Mouse (Mus musculus) liver, adult 2 months (tissue): ENCODE measurements around the gene Ak9. TPM values are rescaled to one million over a fixed set of nuclear protein-coding genes. Genes with fewer than 3 reads are reported as not detected.
A peak's percentile ranks its signal among the peaks of the same experiment; 100 is the strongest.

ENCODE experiments used
- DNase-seq: peaks from one replicate; pipeline ENCODE4 v3.0.0-alpha.2; 2011; ENCODE audit warnings: low read depth, low spot score; ENCODE audit errors: extremely low read depth
- H3K27ac ChIP-seq: fragments of 200-500 bp; replicated peaks from 2 replicates; pipeline ENCODE4 v1.5.1; 2012; ENCODE audit warnings: low read depth, mild to moderate bottlenecking, control low read depth, inconsistent platforms, low read length; ENCODE audit not compliant: insufficient read depth
- H3K27me3 ChIP-seq: fragments of 200-500 bp; 2 replicates; pipeline ENCODE4 v1.6.1; 2012; ENCODE audit warnings: mild to moderate bottlenecking, moderate library complexity, low read length, inconsistent platforms; ENCODE audit not compliant: control insufficient read depth, insufficient read depth
- H3K36me3 ChIP-seq: fragments of 200-500 bp; 2 replicates; pipeline ENCODE4 v1.6.1; 2012; ENCODE audit warnings: low read length, inconsistent platforms; ENCODE audit not compliant: control insufficient read depth, insufficient read depth
- H3K4me1 ChIP-seq: fragments of 200-500 bp; 2 replicates; pipeline ENCODE4 v1.6.1; 2011; ENCODE audit warnings: low read length; ENCODE audit not compliant: control insufficient read depth, insufficient read depth
- H3K4me3 ChIP-seq: fragments of 200-500 bp; 2 replicates; pipeline ENCODE4 v1.5.1; 2011; ENCODE audit warnings: low read depth, mild to moderate bottlenecking, control low read depth, low read length, moderate library complexity; ENCODE audit not compliant: insufficient read depth
- H3K79me2 ChIP-seq: fragments of 200-500 bp; 2 replicates; pipeline ENCODE4 v1.6.1; 2012; ENCODE audit warnings: inconsistent platforms, mild to moderate bottlenecking, low read length, moderate library complexity; ENCODE audit not compliant: control insufficient read depth, insufficient read depth
- H3K9ac ChIP-seq: fragments of 200-500 bp; 2 replicates; pipeline ENCODE4 v1.6.1; 2012; ENCODE audit warnings: low read depth, mild to moderate bottlenecking, control low read depth, inconsistent platforms, low read length
- CTCF ChIP-seq: fragments of 200-500 bp; IDR thresholded peaks from 2 replicates; pipeline ENCODE4 v1.5.1; 2011; ENCODE audit warnings: low read depth, low read length, control low read depth
- POLR2A ChIP-seq: fragments of 200-500 bp; IDR thresholded peaks from 2 replicates; pipeline ENCODE4 v1.6.1; 2011; ENCODE audit warnings: low read length, control low read depth; ENCODE audit not compliant: insufficient read depth; ENCODE audit errors: extremely low read depth
- WGBS: fragments of 180-500 bp; shearing (Covaris S2); methylation state at CpG from one replicate; pipeline ENCODE4 v1.1.7; 2018; 5-methylcytosine and 5-hydroxymethylcytosine counted together
- polyA plus RNA-seq: library from polyadenylated mRNA; depleted of rRNA; stranded (reverse); fragments of >200 nt; gene quantifications from 2 replicates; pipeline ENCODE4 v1.2.3, GENCODE M21; 2012; rRNA removed
- total RNA-seq: library from RNA; depleted of rRNA; stranded (reverse); fragments of >200 nt; gene quantifications from 2 replicates; pipeline ENCODE4 v1.2.3, GENCODE M21; 2014; rRNA removed

Gene Ak9
- total RNA-seq, result not detected in 2 replicates
- not detected in 2 replicates for polyA plus RNA-seq

- H3K4me1 ChIP-seq, result peaks cover 1% of the 10 kb centered on the region; the same call in 1 of the 2 replicates
- peaks cover 3% of the 10 kb centered on the region; the same call in 1 of the 2 replicates for H3K79me2 ChIP-seq
- peak within 1 kb of the TSS; percentile 91 for H3K9ac ChIP-seq
- H3K27me3 ChIP-seq, result no peaks in the 10 kb centered on the region
- H3K4me3 ChIP-seq, result peak within 1 kb of the TSS; percentile 96
- under 1% methylated on average over 25 of the region's 25 CpGs for WGBS
- peak within 1 kb of the TSS; percentile 62 for H3K27ac ChIP-seq
- no peaks in the 10 kb centered on the region for H3K36me3 ChIP-seq
- peak; percentile 78 for DNase-seq
- TF ChIP-seq CTCF, result peak; percentile 35; the same call in 1 of the 2 replicates
- TF ChIP-seq POLR2A, result no peak
Observed at GRCm38 (mm10) chr10:41303639-41304444, at the start of gene Ak9. TSS of gene Ak9 (plus strand) at chr10:41303980.

- H3K9ac ChIP-seq, result no peak overlapping the region
- WGBS, result 70% methylated on average over 8 of the region's 8 CpGs
Observed at GRCm38 (mm10) chr10:41260243-41261006, 43.4 kb upstream of the Ak9 start.

GRCm38 (mm10) chr10:41261218-41261617 lies 42.6 kb upstream of the Ak9 start:
- Histone ChIP-seq H3K79me2 (no peaks in the 10 kb centered on the region), H3K27ac (peak overlapping the region; percentile 60), H3K4me1 (peaks cover 4% of the 10 kb centered on the region), H3K36me3 (peaks cover 3% of the 10 kb centered on the region), H3K27me3 (no peaks in the 10 kb centered on the region), H3K4me3 (no peak overlapping the region), H3K9ac (no peak overlapping the region)
- WGBS, result 64% methylated on average over 1 of the region's 1 CpGs
- TF ChIP-seq CTCF (no peak), POLR2A (no peak)
- no peak for DNase-seq

More at GRCm38 (mm10) chr10:41260243-41261006, 43.4 kb upstream of the Ak9 start:
- TF ChIP-seq POLR2A, result no peak
- no peak for TF ChIP-seq CTCF
- Histone ChIP-seq H3K4me3 (no peak overlapping the region), H3K36me3 (peaks cover 3% of the 10 kb centered on the region), H3K27ac (no peak overlapping the region), H3K27me3 (no peaks in the 10 kb centered on the region), H3K4me1 (peaks cover 4% of the 10 kb centered on the region), H3K79me2 (no peaks in the 10 kb centered on the region)
- DNase-seq, result peak; percentile 79

GRCm38 (mm10) chr10:41261889-41262288 lies 41.9 kb upstream of the Ak9 start:
- Histone ChIP-seq H3K27me3 (no peaks in the 10 kb centered on the region), H3K9ac (no peak overlapping the region), H3K36me3 (peaks cover 3% of the 10 kb centered on the region), H3K4me1 (peaks cover 4% of the 10 kb centered on the region), H3K27ac (no peak overlapping the region), H3K4me3 (no peak overlapping the region), H3K79me2 (no peaks in the 10 kb centered on the region)
- TF ChIP-seq POLR2A (no peak), CTCF (no peak)
- no peak for DNase-seq

GRCm38 (mm10) chr10:41271860-41272259 lies 31.9 kb upstream of the Ak9 start:
- no peak overlapping the region for H3K27ac ChIP-seq
- H3K27me3 ChIP-seq, result no peaks in the 10 kb centered on the region
- H3K4me3 ChIP-seq, result no peak overlapping the region
- 70% methylated on average over 7 of the region's 7 CpGs for WGBS
- peaks cover 16% of the 10 kb centered on the region; the same call in 1 of the 2 replicates for H3K36me3 ChIP-seq
- H3K4me1 ChIP-seq, result no peaks in the 10 kb centered on the region
- no peak for DNase-seq
- no peak overlapping the region for H3K9ac ChIP-seq
- H3K79me2 ChIP-seq, result no peaks in the 10 kb centered on the region
- TF ChIP-seq CTCF, result peak; percentile 39; the same call in 1 of the 2 replicates
- no peak for TF ChIP-seq POLR2A

GRCm38 (mm10) chr10:41274871-41275270 lies 28.9 kb upstream of the Ak9 start:
- DNase-seq, result no peak
- H3K36me3 ChIP-seq, result peaks cover 15% of the 10 kb centered on the region
- no peak overlapping the region for H3K27ac ChIP-seq
- H3K27me3 ChIP-seq, result no peaks in the 10 kb centered on the region
- H3K4me1 ChIP-seq, result no peaks in the 10 kb centered on the region
- H3K4me3 ChIP-seq, result no peak overlapping the region
- 94% methylated on average over 1 of the region's 1 CpGs for WGBS
- H3K79me2 ChIP-seq, result no peaks in the 10 kb centered on the region
- TF ChIP-seq POLR2A, result no peak
- TF ChIP-seq CTCF, result no peak
- no peak overlapping the region for H3K9ac ChIP-seq
